Mouse (Mus musculus) midbrain, embryonic 13.5 days (tissue): ENCODE measurements around the gene Ism1. TPM values are rescaled to one million over a fixed set of nuclear protein-coding genes. Genes with fewer than 3 reads are reported as not detected.

Experiments used
- ATAC-seq: fragments of 200-750 bp; cut with Nextera tagmentation; 2 replicates; pipeline ENCODE4 v1.8.0; 2017; ENCODE audit warnings: mild to moderate bottlenecking, moderate TSS enrichment, moderate library complexity
- H3K27ac ChIP-seq: fragments of 300-500 bp; sonication (generic); 2 replicates; pipeline ENCODE4 v1.5.1; 2015; ENCODE audit warnings: inconsistent platforms, mild to moderate bottlenecking, moderate library complexity
- H3K27me3 ChIP-seq: fragments of 300-500 bp; sonication (generic); 2 replicates; pipeline ENCODE4 v1.6.1; 2015; ENCODE audit warnings: mild to moderate bottlenecking, inconsistent platforms
- H3K36me3 ChIP-seq: fragments of 300-500 bp; sonication (generic); 2 replicates; pipeline ENCODE4 v1.6.1; 2015; ENCODE audit warnings: mild to moderate bottlenecking, inconsistent platforms
- H3K4me1 ChIP-seq: fragments of 300-500 bp; sonication (generic); replicated peaks from 2 replicates; pipeline ENCODE4 v1.6.1; 2015; ENCODE audit warnings: inconsistent platforms
- H3K4me2 ChIP-seq: fragments of 300-500 bp; sonication (generic); replicated peaks from 2 replicates; pipeline ENCODE4 v1.6.1; 2015; ENCODE audit warnings: moderate library complexity, mild to moderate bottlenecking, inconsistent platforms
- H3K4me3 ChIP-seq: fragments of 300-500 bp; sonication (generic); replicated peaks from 2 replicates; pipeline ENCODE4 v1.5.1; 2015; ENCODE audit warnings: mild to moderate bottlenecking, inconsistent platforms
- H3K9ac ChIP-seq: fragments of 300-500 bp; sonication (generic); replicated peaks from 2 replicates; pipeline ENCODE4 v1.6.1; 2015; ENCODE audit warnings: mild to moderate bottlenecking, inconsistent platforms
- H3K9me3 ChIP-seq: fragments of 300-500 bp; sonication (generic); 2 replicates; pipeline ENCODE4 v1.6.1; 2016; ENCODE audit warnings: mild to moderate bottlenecking, inconsistent platforms
- WGBS: fragments of 180-500 bp; shearing (Covaris S2); methylation state at CpG from one replicate; pipeline ENCODE4 v1.1.7; 2015; 5-methylcytosine and 5-hydroxymethylcytosine counted together
- polyA plus RNA-seq: library from polyadenylated mRNA; unstranded; fragments of >200 nt; fragmentation: Nextera tagmentation; extraction: Ambion mirVana; gene quantifications from 2 replicates; pipeline ENCODE4 v1.2.1, GENCODE M21; 2015

Gene Ism1
- polyA plus RNA-seq, 1 experiment from 2014 or later, result 0.50 TPM

- H3K36me3 ChIP-seq, result no peaks in the 10 kb centered on the region
- no peak for ATAC-seq
- H3K4me1 ChIP-seq, result no peaks in the 10 kb centered on the region
- H3K9ac ChIP-seq, result no peak overlapping the region
- H3K4me2 ChIP-seq, result no peak overlapping the region
- whole genome bisulfite sequencing, result 55% methylated on average over 3 of the region's 3 CpGs
- H3K27me3 ChIP-seq, result no peaks in the 10 kb centered on the region
- no peaks in the 10 kb centered on the region for H3K9me3 ChIP-seq
- no peak overlapping the region for H3K27ac ChIP-seq
- H3K4me3 ChIP-seq, result no peak overlapping the region
These were observed 100.3 kb downstream of the Ism1 start for GRCm38 (mm10) chr2:139778283-139778682.

DNA sequence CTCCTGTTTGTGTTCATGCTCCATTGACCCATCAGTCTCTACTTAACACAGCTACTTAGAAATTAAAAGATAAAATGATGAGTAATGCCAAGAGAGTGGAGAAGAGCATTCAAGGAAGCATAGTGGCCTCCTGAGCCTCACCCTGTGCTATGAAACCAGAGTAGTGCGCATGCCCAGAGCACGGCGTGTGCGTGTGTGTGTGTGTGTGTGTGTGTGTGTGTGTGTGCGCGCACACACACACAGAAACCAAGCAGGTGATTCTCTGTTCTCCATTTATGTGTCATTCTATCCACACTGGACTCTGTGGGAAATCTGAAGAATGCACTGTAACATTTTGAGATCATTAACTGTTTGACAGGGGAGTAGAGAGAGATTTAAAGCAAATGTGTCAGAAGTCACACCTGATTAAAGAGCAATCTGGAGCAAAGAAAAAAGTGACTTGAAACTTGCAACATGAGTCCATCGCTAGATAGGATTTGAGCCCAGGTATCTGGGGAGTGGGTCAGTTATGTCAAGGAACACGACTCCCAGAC lies 105.4 kb downstream of the Ism1 start:
- no peaks in the 10 kb centered on the region for H3K36me3 ChIP-seq
- H3K4me3 ChIP-seq, result no peak overlapping the region
- no peak overlapping the region for H3K27ac ChIP-seq
- H3K9ac ChIP-seq, result no peak overlapping the region
- WGBS, result 93% methylated on average over 8 of the region's 8 CpGs
- ATAC-seq, result no peak
- no peaks in the 10 kb centered on the region for H3K4me1 ChIP-seq
- H3K9me3 ChIP-seq, result no peaks in the 10 kb centered on the region
- H3K27me3 ChIP-seq, result no peaks in the 10 kb centered on the region
- no peak overlapping the region for H3K4me2 ChIP-seq

GRCm38 (mm10) chr2:139784465-139784864 lies 106.5 kb downstream of the Ism1 start:
- Histone ChIP-seq H3K36me3 (no peaks in the 10 kb centered on the region), H3K4me2 (no peak overlapping the region), H3K27me3 (no peaks in the 10 kb centered on the region), H3K9me3 (no peaks in the 10 kb centered on the region), H3K27ac (no peak overlapping the region), H3K4me1 (no peaks in the 10 kb centered on the region), H3K9ac (no peak overlapping the region), H3K4me3 (no peak overlapping the region)
- WGBS, result 80% methylated on average over 1 of the region's 1 CpGs
- ATAC-seq, result no peak

GRCm38 (mm10) chr2:139784946-139785345 lies 107.0 kb downstream of the Ism1 start:
- Histone ChIP-seq H3K4me2 (no peak overlapping the region), H3K9me3 (no peaks in the 10 kb centered on the region), H3K27me3 (no peaks in the 10 kb centered on the region), H3K4me1 (no peaks in the 10 kb centered on the region), H3K27ac (no peak overlapping the region), H3K36me3 (no peaks in the 10 kb centered on the region), H3K4me3 (no peak overlapping the region), H3K9ac (no peak overlapping the region)
- WGBS, result 90% methylated on average over 2 of the region's 2 CpGs
- ATAC-seq, result no peak

GRCm38 (mm10) chr2:139788658-139789057 lies 110.7 kb downstream of the Ism1 start:
- no peaks in the 10 kb centered on the region for H3K4me1 ChIP-seq
- H3K27me3 ChIP-seq, result no peaks in the 10 kb centered on the region
- H3K36me3 ChIP-seq, result no peaks in the 10 kb centered on the region
- H3K4me3 ChIP-seq, result no peak overlapping the region
- ATAC-seq, result no peak
- 81% methylated on average over 4 of the region's 4 CpGs for WGBS
- no peak overlapping the region for H3K9ac ChIP-seq
- H3K4me2 ChIP-seq, result no peak overlapping the region
- H3K9me3 ChIP-seq, result no peaks in the 10 kb centered on the region
- no peak overlapping the region for H3K27ac ChIP-seq

- Histone ChIP-seq H3K27me3 (no peaks in the 10 kb centered on the region), H3K36me3 (no peaks in the 10 kb centered on the region), H3K4me2 (no peak overlapping the region), H3K9ac (no peak overlapping the region), H3K4me1 (no peaks in the 10 kb centered on the region), H3K27ac (no peak overlapping the region), H3K4me3 (no peak overlapping the region), H3K9me3 (no peaks in the 10 kb centered on the region)
- no peak for ATAC-seq
- 86% methylated on average over 9 of the region's 9 CpGs for WGBS
These were observed 114.6 kb downstream of the Ism1 start for GRCm38 (mm10) chr2:139792345-139793120.

DNA sequence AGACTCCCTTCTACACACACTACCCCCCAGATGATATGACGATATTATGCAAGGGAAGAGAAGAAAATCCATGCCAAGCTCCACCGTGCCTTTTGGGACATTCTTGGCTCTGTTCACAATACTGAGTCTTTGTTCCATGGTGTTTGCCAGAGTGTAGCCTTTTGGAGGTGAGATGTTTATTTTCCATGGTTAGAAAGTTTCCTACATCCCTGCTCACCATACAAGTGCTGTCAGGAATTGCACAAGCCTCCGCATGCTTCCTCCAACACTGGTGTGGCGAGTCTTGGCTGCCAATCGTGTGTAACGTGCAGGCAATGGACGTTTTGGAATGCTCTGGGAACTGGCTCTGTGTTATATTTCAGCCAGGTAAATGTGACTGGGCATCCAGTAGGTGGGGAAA lies 126.1 kb downstream of the Ism1 start:
- Histone ChIP-seq H3K4me1 (no peaks in the 10 kb centered on the region), H3K4me2 (no peak overlapping the region), H3K27ac (no peak overlapping the region), H3K4me3 (no peak overlapping the region), H3K9ac (no peak overlapping the region), H3K9me3 (no peaks in the 10 kb centered on the region), H3K27me3 (no peaks in the 10 kb centered on the region), H3K36me3 (no peaks in the 10 kb centered on the region)
- no peak for ATAC-seq
- WGBS, result 89% methylated on average over 7 of the region's 7 CpGs

DNA sequence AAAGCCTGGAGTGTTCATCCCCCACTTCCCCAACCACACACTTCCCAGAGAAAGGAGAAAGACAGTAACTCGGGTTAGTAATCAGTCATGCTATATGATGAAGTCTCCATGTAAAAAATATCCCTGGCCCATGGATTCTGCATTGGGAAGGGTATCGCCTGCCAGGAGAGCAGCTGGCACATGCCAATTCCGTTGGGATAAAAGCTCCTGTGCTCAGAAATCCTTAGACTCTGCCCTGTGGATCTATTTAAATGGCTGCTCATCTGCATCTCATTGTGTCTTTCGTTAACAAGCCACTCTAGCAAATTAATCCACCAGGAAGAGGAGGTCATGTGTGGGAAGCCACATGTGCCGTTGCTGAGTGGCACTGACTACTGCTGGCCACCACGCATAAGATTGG lies 129.9 kb downstream of the Ism1 start:
- Histone ChIP-seq H3K36me3 (no peaks in the 10 kb centered on the region), H3K4me3 (no peak overlapping the region), H3K27me3 (no peaks in the 10 kb centered on the region), H3K4me2 (no peak overlapping the region), H3K4me1 (no peaks in the 10 kb centered on the region), H3K27ac (no peak overlapping the region), H3K9me3 (no peaks in the 10 kb centered on the region), H3K9ac (no peak overlapping the region)
- ATAC-seq, result peak; percentile 48; the same call in 1 of the 2 replicates
- 80% methylated on average over 6 of the region's 6 CpGs for whole genome bisulfite sequencing

Other genes starting within 250 kb of the Ism1 start
- not detected in 2 replicates for gene Sptlc3, start 184.3 kb upstream of the Ism1 start, polyA plus RNA-seq